ENCODE assay signal across 18 mouse cellular contexts in the genomic region with DNA sequence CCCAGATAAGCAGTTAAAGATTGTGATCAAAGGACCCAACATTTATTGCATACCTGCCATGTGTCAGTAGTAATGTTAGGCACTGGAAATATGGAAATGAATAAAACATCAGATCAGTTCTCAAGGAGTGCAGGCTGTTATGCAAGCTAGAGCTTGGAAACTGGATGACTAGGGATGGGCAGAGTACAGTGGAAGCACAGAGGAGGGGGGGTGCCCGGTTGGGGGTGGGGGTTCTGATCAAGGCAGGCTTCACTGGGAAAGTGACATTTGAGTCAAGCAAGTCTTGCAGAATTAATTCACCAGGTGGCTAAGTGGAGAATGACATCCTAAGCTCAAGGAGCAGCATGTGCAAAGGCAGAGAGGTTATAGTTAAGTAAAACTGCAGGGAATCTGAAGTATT. TPM values are rescaled to one million over a fixed set of nuclear protein-coding genes. Genes with fewer than 3 reads are reported as not detected.
DNase-seq lines count a peak whose midpoint lies in the region; ATAC-seq and TF ChIP-seq lines count a peak whose summit lies in the region.
"Had no signal": no experiment of that assay in that cellular context is flagged by ENCODE, and none has a peak within 500 bp of the region (broad histone marks: within the 10 kb centered on the region; RNA-seq: fewer than 3 reads in every experiment).

No protein-coding gene starts in this region.

- ATAC-seq in hindbrain, embryonic 14.5 days (ENCODE audit: low FRiP score) = no peak
- ATAC-seq in neural tube, embryonic 15.5 days (ENCODE audit: low FRiP score) = no peak

- H3K4me1 ChIP-seq in hindbrain, embryonic 14.5 days (replicated peaks; ENCODE audit: control insufficient read depth, insufficient read depth, low read length) = no peaks in the 10 kb centered on the region
- H3K4me1 ChIP-seq in neural tube, embryonic 15.5 days = no peaks in the 10 kb centered on the region
- H3K4me1 ChIP-seq: limb, embryonic 13.5 days; liver, embryonic 15.5 days had no signal

- no peak overlapping the region for H3K27ac ChIP-seq in left cerebral cortex, adult 2 months
- no peak overlapping the region for H3K27ac ChIP-seq in hindbrain, embryonic 14.5 days
- no peak overlapping the region for H3K27ac ChIP-seq in neural tube, embryonic 15.5 days (replicated peaks)
- H3K27ac ChIP-seq: limb, embryonic 13.5 days; liver, embryonic 15.5 days had no signal

- no peak for TF ChIP-seq POLR2A in brain, embryonic 14.5 days (IDR thresholded peaks at IDR 0.05; ENCODE audit: borderline replicate concordance, extremely low read depth, insufficient read depth, insufficient read length, poor library complexity, severe bottlenecking)

- no peak overlapping the region for H3K9ac ChIP-seq in hindbrain, embryonic 14.5 days
- H3K9ac ChIP-seq in neural tube, embryonic 15.5 days (replicated peaks) = no peak overlapping the region
- H3K9ac ChIP-seq: limb, embryonic 13.5 days; liver, embryonic 15.5 days had no signal

- no peak for TF ChIP-seq CTCF in left cerebral cortex, adult 2 months (IDR thresholded peaks at IDR 0.05)
- TF ChIP-seq CTCF in brain, embryonic 14.5 days (IDR thresholded peaks at IDR 0.05; ENCODE audit: borderline replicate concordance, extremely low read depth, insufficient read depth, insufficient read length) = no peak

- H3K36me3 ChIP-seq in hindbrain, embryonic 14.5 days (replicated peaks; ENCODE audit: control insufficient read depth, insufficient read depth) = no peaks in the 10 kb centered on the region
- H3K36me3 ChIP-seq in neural tube, embryonic 15.5 days = no peaks in the 10 kb centered on the region
- H3K36me3 ChIP-seq: G1E; limb, embryonic 13.5 days; liver, embryonic 15.5 days had no signal

- DNase-seq in left cerebral cortex, adult 2 months (ENCODE audit: extremely low spot score in 1 of 2, low spot score in 2 of 2) = no peak
- DNase-seq in left cerebral cortex, adult 18-20 months (ENCODE audit: low spot score in 2 of 2) = no peak
- DNase-seq in brain, embryonic 14.5 days (ENCODE audit: low read depth) = peak; percentile 67
- no peak for DNase-seq in hindbrain, embryonic 14.5 days (ENCODE audit: low spot score)
- DNase-seq in cerebellum, postnatal 14 days = no peak
- DNase-seq in layer of hippocampus, postnatal 25 days (ENCODE audit: extremely low spot score in 1 of 2, low spot score in 1 of 2) = no peak
- DNase-seq: adrenal gland, adult 8-10 months; cerebellum, adult 9-10 months; embryo, embryonic 11 days; heart, adult 11 months; kidney, adult 2 months; kidney, postnatal 36 days; lung, postnatal 36 days; right cerebral cortex, postnatal 25 days had no signal

- peak overlapping the region; percentile 39 for H3K4me3 ChIP-seq in left cerebral cortex, adult 2 months
- 0 out of 2 replicates have a peak overlapping the region, but pooled peaks have one; percentile 37 for H3K4me3 ChIP-seq in hindbrain, embryonic 14.5 days (replicated peaks; ENCODE audit: low read length)
- H3K4me3 ChIP-seq in neural tube, embryonic 15.5 days (replicated peaks) = no peak overlapping the region
- H3K4me3 ChIP-seq: limb, embryonic 13.5 days; liver, embryonic 15.5 days had no signal

- intact Hi-C loops in left cerebral cortex, adult 2 months (cut with DNase I) = no loop called here

- no peaks in the 10 kb centered on the region for H3K9me3 ChIP-seq in hindbrain, embryonic 14.5 days (ENCODE audit: control insufficient read depth, low read length)
- no peaks in the 10 kb centered on the region for H3K9me3 ChIP-seq in neural tube, embryonic 15.5 days (replicated peaks)
- H3K9me3 ChIP-seq: G1E; limb, embryonic 13.5 days; liver, embryonic 15.5 days had no signal

- whole genome bisulfite sequencing in hindbrain, embryonic 14.5 days = 29% methylated on average over 1 of the region's 1 CpGs
- WGBS in neural tube, embryonic 15.5 days = 50% methylated on average over 1 of the region's 1 CpGs

- 0 out of 2 replicates have a peak, but pooled peaks cover 3% of the 10 kb centered on the region for H3K27me3 ChIP-seq in hindbrain, embryonic 14.5 days (ENCODE audit: control insufficient read depth, insufficient read depth, low read length)
- no peaks in the 10 kb centered on the region for H3K27me3 ChIP-seq in neural tube, embryonic 15.5 days (replicated peaks)

- peak overlapping the region; percentile 48 for H3K4me2 ChIP-seq in hindbrain, embryonic 14.5 days (replicated peaks)
- peak overlapping the region; percentile 54 for H3K4me2 ChIP-seq in neural tube, embryonic 15.5 days
- H3K4me2 ChIP-seq: limb, embryonic 13.5 days; liver, embryonic 15.5 days had no signal

RNA-seq across cellular contexts. Expression of a gene that starts 1.8 kb away (rescaled TPM):
- total RNA-seq in left cerebral cortex, adult 2 months (2021) = 100 to 1,000 TPM; 130 to 133 TPM
- total RNA-seq in left cerebral cortex, adult 18-20 months (2021) = 100 to 1,000 TPM; 132 to 133 TPM
- polyA plus RNA-seq in brain, embryonic 14.5 days (2012; rRNA removed) = 24.8 and 41.7 TPM in 2 replicates
- polyA plus RNA-seq in hindbrain, embryonic 14.5 days (2014; fragmentation: Nextera tagmentation; extraction: Ambion mirVana) = 253 and 301 TPM in 2 replicates
- 222 and 249 TPM in 2 replicates for polyA plus RNA-seq in neural tube, embryonic 15.5 days (2015; fragmentation: Nextera tagmentation; extraction: Ambion mirVana)
- 100 to 1,000 TPM; 134 to 137 TPM for total RNA-seq in layer of hippocampus, postnatal 25 days (2021)
- polyA plus RNA-seq: G1E had no signal
